Comparison of ENCODE assay signal across 1 mouse cellular context in the genomic region with DNA sequence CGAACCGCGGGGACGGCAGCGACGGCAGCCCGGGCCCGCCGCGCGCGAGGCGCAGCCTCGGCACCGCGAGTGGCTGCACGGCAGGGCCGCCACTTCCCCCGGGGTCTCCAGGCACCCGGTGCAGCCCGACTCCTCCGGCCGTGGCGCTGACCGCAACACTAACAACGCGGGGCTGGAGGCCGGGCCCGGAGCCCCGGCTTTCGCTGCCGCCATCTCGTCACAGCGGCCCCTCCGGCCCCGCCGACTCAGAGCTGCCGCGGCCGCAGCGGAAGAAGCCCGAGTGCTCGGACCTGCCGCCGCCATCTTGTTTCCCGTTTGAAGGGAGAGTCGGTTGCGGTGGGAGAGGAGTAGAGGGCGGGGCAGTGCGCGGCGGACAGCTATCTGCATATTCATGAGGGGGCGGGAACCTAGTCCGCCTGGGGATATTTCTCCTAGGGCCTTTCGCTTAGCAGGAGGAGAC.
TF ChIP-seq lines count a peak whose summit lies in the region.

A gene (minus strand): TSS at position 317 of the 460 bp plus-strand sequence.

TF ChIP-seq in MEL, 35 proteins besides CTCF, POLR2A, EP300 and RAD21 (continued from another document):
- no peak for TF ChIP-seq UBTF (IDR thresholded peaks at IDR 0.05; ENCODE audit: borderline replicate concordance, insufficient read depth, low read depth, low read length)
- no peak for TF ChIP-seq POLR2AphosphoS5 (IDR thresholded peaks at IDR 0.05; ENCODE audit: borderline replicate concordance, low read depth, low read length)
- peak; percentile 63; the same call in 1 of the 2 replicates for TF ChIP-seq ZMIZ1 (IDR thresholded peaks at IDR 0.05; ENCODE audit: low read depth, low read length)
TF ChIP-seq in MEL: peak in this region for 11.
